Mouse (Mus musculus): ENCODE data around the gene Mrpl51. TPM values are rescaled to one million over a fixed set of nuclear protein-coding genes. Genes with fewer than 3 reads are reported as not detected.

Gene Mrpl51
- polyA plus RNA-seq, 1 experiment from 2014 or later, result 210 TPM

GRCm38 (mm10) chr6:125236782-125237181 lies 45.2 kb downstream of the Mrpl51 start, which contains the start of gene Cd27:
Cd27 (minus strand) TSS chr6:125237010.
- Histone ChIP-seq H3K27me3 (ENCODE audit: insufficient read depth, low read length) (no peaks in the 10 kb centered on the region), H3K4me2 (ENCODE audit: low read depth, low read length) (no peak within 1 kb of the TSS), H3K27ac (ENCODE audit: low read depth) (no peak within 1 kb of the TSS), H3K4me3 (ENCODE audit: low read depth, low read length) (no peak within 1 kb of the TSS), H3K9ac (replicated peaks) (no peak within 1 kb of the TSS), H3K4me1 (ENCODE audit: insufficient read depth) (peaks cover 24% of the 10 kb centered on the region), H3K36me3 (replicated peaks; ENCODE audit: insufficient read depth, low read length) (no peaks in the 10 kb centered on the region), H3K9me3 (ENCODE audit: low read length) (no peaks in the 10 kb centered on the region)
- 40% methylated on average over 6 of the region's 6 CpGs for WGBS (ENCODE audit: insufficient replicate concordance)
- ATAC-seq (no peak), DNase-seq (no peak)
- TF ChIP-seq EP300 (IDR thresholded peaks at IDR 0.05; ENCODE audit: low read depth) (no peak), CTCF (IDR thresholded peaks at IDR 0.05; ENCODE audit: low read depth) (no peak)

DNA sequence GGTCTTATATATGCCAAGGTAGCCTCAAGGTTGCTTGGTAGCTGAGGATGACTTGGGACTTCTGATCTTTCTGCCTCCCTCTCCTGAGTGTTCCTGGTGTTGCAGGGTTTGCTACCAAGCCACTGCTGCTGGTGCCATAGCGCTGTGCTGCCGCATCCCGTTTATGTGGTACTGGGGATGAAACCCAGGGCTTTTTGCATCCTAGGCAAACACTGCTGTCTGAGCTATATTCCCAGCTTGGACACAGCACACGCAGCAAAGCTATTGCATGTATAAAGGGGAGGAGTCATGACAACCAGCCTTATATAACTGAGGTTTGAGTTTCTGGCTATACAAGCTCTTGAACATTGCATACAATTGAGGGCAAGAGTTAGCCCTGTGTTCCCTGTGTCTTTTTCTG lies 45.8 kb downstream of the Mrpl51 start:
- TF ChIP-seq EP300 (IDR thresholded peaks at IDR 0.05; ENCODE audit: low read depth), result no peak
- TF ChIP-seq CTCF (IDR thresholded peaks at IDR 0.05; ENCODE audit: low read depth), result no peak
- no peak for ATAC-seq
- DNase-seq, result no peak
- Histone ChIP-seq H3K27me3 (ENCODE audit: insufficient read depth, low read length) (no peaks in the 10 kb centered on the region), H3K4me2 (ENCODE audit: low read depth, low read length) (no peak overlapping the region), H3K27ac (ENCODE audit: low read depth) (no peak overlapping the region), H3K4me1 (ENCODE audit: insufficient read depth) (peaks cover 18% of the 10 kb centered on the region), H3K4me3 (ENCODE audit: low read depth, low read length) (no peak overlapping the region), H3K9me3 (ENCODE audit: low read length) (no peaks in the 10 kb centered on the region), H3K9ac (replicated peaks) (no peak overlapping the region), H3K36me3 (replicated peaks; ENCODE audit: insufficient read depth, low read length) (no peaks in the 10 kb centered on the region)
- 69% methylated on average over 4 of the region's 4 CpGs for WGBS (ENCODE audit: insufficient replicate concordance)

DNA sequence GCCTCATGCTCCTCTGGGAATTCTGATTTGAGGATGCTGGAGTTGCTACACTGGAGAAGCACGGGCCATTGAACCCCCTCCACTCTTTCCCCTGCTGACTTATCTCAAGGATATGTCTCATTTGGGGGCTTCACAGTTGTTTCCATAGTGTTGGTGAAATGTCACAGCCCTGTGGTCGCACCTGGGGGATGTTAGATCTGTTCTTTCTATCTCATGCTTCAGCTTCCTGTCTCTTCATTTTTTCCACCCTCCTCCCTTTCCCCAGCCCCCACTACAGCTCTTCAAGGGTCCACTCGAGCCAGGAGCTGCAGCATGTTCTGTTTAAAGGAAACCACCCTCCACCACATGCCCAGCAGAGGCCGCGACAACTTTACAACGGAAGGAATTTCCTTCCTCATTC lies 46.8 kb downstream of the Mrpl51 start:
- Histone ChIP-seq H3K4me3 (ENCODE audit: low read depth, low read length) (no peak overlapping the region), H3K9ac (replicated peaks) (no peak overlapping the region), H3K4me1 (ENCODE audit: insufficient read depth) (peaks cover 8% of the 10 kb centered on the region), H3K27ac (ENCODE audit: low read depth) (no peak overlapping the region), H3K9me3 (ENCODE audit: low read length) (no peaks in the 10 kb centered on the region), H3K27me3 (ENCODE audit: insufficient read depth, low read length) (no peaks in the 10 kb centered on the region), H3K36me3 (replicated peaks; ENCODE audit: insufficient read depth, low read length) (no peaks in the 10 kb centered on the region), H3K4me2 (ENCODE audit: low read depth, low read length) (no peak overlapping the region)
- 31% methylated on average over 6 of the region's 6 CpGs for WGBS (ENCODE audit: insufficient replicate concordance)
- ATAC-seq (no peak), DNase-seq (no peak)
- TF ChIP-seq EP300 (IDR thresholded peaks at IDR 0.05; ENCODE audit: low read depth) (no peak), CTCF (IDR thresholded peaks at IDR 0.05; ENCODE audit: low read depth) (no peak)

- no peaks in the 10 kb centered on the region for H3K36me3 ChIP-seq (replicated peaks; ENCODE audit: insufficient read depth, low read length)
- no peak for ATAC-seq
Observed at GRCm38 (mm10) chr6:125239547-125239946, 47.9 kb downstream of the Mrpl51 start.

GRCm38 (mm10) chr6:125240617-125241016 lies 49.0 kb downstream of the Mrpl51 start:
- Histone ChIP-seq H3K36me3 (replicated peaks; ENCODE audit: insufficient read depth, low read length) (no peaks in the 10 kb centered on the region), H3K4me1 (ENCODE audit: insufficient read depth) (peaks cover 8% of the 10 kb centered on the region; the same call in 1 of the 2 replicates), H3K4me3 (ENCODE audit: low read depth, low read length) (no peak overlapping the region), H3K9me3 (ENCODE audit: low read length) (no peaks in the 10 kb centered on the region), H3K27ac (ENCODE audit: low read depth) (no peak overlapping the region), H3K9ac (replicated peaks) (no peak overlapping the region), H3K4me2 (ENCODE audit: low read depth, low read length) (no peak overlapping the region), H3K27me3 (ENCODE audit: insufficient read depth, low read length) (no peaks in the 10 kb centered on the region)
- ATAC-seq (no peak), DNase-seq (no peak)
- TF ChIP-seq CTCF (IDR thresholded peaks at IDR 0.05; ENCODE audit: low read depth), result no peak
- no peak for TF ChIP-seq EP300 (IDR thresholded peaks at IDR 0.05; ENCODE audit: low read depth)
- 71% methylated on average over 5 of the region's 5 CpGs for WGBS (ENCODE audit: insufficient replicate concordance)

More at GRCm38 (mm10) chr6:125239547-125239946, 47.9 kb downstream of the Mrpl51 start:
- H3K27me3 ChIP-seq (ENCODE audit: insufficient read depth, low read length), result no peaks in the 10 kb centered on the region
- H3K27ac ChIP-seq (ENCODE audit: low read depth), result no peak overlapping the region
- DNase-seq, result no peak
- H3K9ac ChIP-seq (replicated peaks), result no peak overlapping the region
- H3K4me1 ChIP-seq (ENCODE audit: insufficient read depth), result peaks cover 8% of the 10 kb centered on the region; the same call in 1 of the 2 replicates
- 79% methylated on average over 5 of the region's 5 CpGs for WGBS (ENCODE audit: insufficient replicate concordance)
- TF ChIP-seq EP300 (IDR thresholded peaks at IDR 0.05; ENCODE audit: low read depth) (no peak), CTCF (IDR thresholded peaks at IDR 0.05; ENCODE audit: low read depth) (no peak)
- no peaks in the 10 kb centered on the region for H3K9me3 ChIP-seq (ENCODE audit: low read length)
- H3K4me2 ChIP-seq (ENCODE audit: low read depth, low read length), result no peak overlapping the region
- no peak overlapping the region for H3K4me3 ChIP-seq (ENCODE audit: low read depth, low read length)

DNA sequence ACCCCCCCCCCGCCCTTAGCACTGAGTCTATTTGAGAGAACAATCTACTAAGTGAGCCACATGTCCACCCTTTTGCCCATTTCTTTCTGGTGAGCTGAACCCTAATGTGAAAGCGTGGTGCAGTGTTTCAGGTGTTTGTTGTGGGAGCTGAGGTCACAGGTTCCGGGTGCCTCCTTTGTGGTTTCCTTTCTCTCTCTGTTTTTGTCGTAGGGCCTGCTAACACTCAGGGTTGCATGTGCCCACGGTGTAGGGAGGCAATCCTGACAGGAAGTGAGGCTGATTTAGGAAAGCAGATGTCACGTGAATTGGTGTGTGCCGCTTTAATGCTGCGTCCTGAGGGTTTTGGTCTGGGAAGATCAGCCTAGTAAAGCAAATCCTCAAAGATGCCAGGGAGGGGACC lies 50.0 kb downstream of the Mrpl51 start:
- Histone ChIP-seq H3K4me3 (ENCODE audit: low read depth, low read length) (no peak overlapping the region), H3K9ac (replicated peaks) (no peak overlapping the region), H3K4me1 (ENCODE audit: insufficient read depth) (peaks cover 8% of the 10 kb centered on the region; the same call in 1 of the 2 replicates), H3K27ac (ENCODE audit: low read depth) (no peak overlapping the region; the same call in 1 of the 2 replicates), H3K4me2 (ENCODE audit: low read depth, low read length) (no peak overlapping the region), H3K9me3 (ENCODE audit: low read length) (no peaks in the 10 kb centered on the region), H3K27me3 (ENCODE audit: insufficient read depth, low read length) (no peaks in the 10 kb centered on the region), H3K36me3 (replicated peaks; ENCODE audit: insufficient read depth, low read length) (no peaks in the 10 kb centered on the region)
- TF ChIP-seq CTCF (IDR thresholded peaks at IDR 0.05; ENCODE audit: low read depth), result no peak
- no peak for TF ChIP-seq EP300 (IDR thresholded peaks at IDR 0.05; ENCODE audit: low read depth)
- no peak for ATAC-seq
- no peak for DNase-seq
- WGBS (ENCODE audit: insufficient replicate concordance), result 36% methylated on average over 8 of the region's 8 CpGs

DNA sequence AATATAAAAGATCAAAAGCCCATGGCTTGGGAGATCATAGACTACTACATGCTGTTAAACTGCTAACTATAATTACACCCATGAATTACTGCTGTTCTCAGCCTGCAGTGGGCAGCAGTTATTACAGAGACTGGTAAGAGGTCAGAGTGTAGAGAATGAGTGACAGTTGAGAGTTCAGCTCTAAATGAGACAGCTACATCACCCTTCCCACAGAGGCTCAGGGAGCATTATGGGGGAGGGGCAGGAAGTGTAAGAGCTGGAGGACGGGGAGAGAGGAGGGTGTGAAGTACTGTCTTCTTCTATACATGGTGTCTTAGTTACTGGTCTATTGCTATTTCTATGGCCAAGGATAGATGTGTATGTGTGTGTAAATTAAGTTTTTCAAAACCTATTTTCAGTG lies 53.0 kb downstream of the Mrpl51 start:
- 16% methylated on average over 1 of the region's 1 CpGs for WGBS (ENCODE audit: insufficient replicate concordance)
- H3K4me1 ChIP-seq (ENCODE audit: insufficient read depth), result no peaks in the 10 kb centered on the region
- H3K9me3 ChIP-seq (ENCODE audit: low read length), result no peaks in the 10 kb centered on the region
- no peak for TF ChIP-seq EP300 (IDR thresholded peaks at IDR 0.05; ENCODE audit: low read depth)
- no peak for TF ChIP-seq CTCF (IDR thresholded peaks at IDR 0.05; ENCODE audit: low read depth)
- no peak overlapping the region for H3K4me3 ChIP-seq (ENCODE audit: low read depth, low read length)
- no peaks in the 10 kb centered on the region for H3K27me3 ChIP-seq (ENCODE audit: insufficient read depth, low read length)
- DNase-seq (no peak), ATAC-seq (no peak)
- H3K4me2 ChIP-seq (ENCODE audit: low read depth, low read length), result no peak overlapping the region
- H3K27ac ChIP-seq (ENCODE audit: low read depth), result no peak overlapping the region
- H3K9ac ChIP-seq (replicated peaks), result no peak overlapping the region
- no peaks in the 10 kb centered on the region for H3K36me3 ChIP-seq (replicated peaks; ENCODE audit: insufficient read depth, low read length)

Small RNA genes within 50 kb of the gene (microRNA-seq; reads per million reads assigned to microRNA genes)
- gene Mir3098, result not detected
- not detected for gene Mir8113

Other genes starting within 250 kb of the Mrpl51 start
- gene Cops7a, start 226.3 kb upstream of the Mrpl51 start, polyA plus RNA-seq (2015; fragmentation: Nextera tagmentation; extraction: Ambion mirVana), result 61.0 TPM in 2 replicates
- gene Pianp, start 195.1 kb upstream of the Mrpl51 start, polyA plus RNA-seq (2015; fragmentation: Nextera tagmentation; extraction: Ambion mirVana), result 0.07 and 0.15 TPM in 2 replicates
- 3.3 and 3.5 TPM in 2 replicates for gene Zfp384, start 182.7 kb upstream of the Mrpl51 start, polyA plus RNA-seq (2015; fragmentation: Nextera tagmentation; extraction: Ambion mirVana)
- gene Ing4, start 152.0 kb upstream of the Mrpl51 start, polyA plus RNA-seq (2015; fragmentation: Nextera tagmentation; extraction: Ambion mirVana), result 23.8 and 24.3 TPM in 2 replicates
- gene Acrbp, start 142.1 kb upstream of the Mrpl51 start, polyA plus RNA-seq (2015; fragmentation: Nextera tagmentation; extraction: Ambion mirVana), result 1.3 and 2.0 TPM in 2 replicates
- 0.57 and 0.85 TPM in 2 replicates for gene Lpar5, start 123.9 kb upstream of the Mrpl51 start, polyA plus RNA-seq (2015; fragmentation: Nextera tagmentation; extraction: Ambion mirVana)
- gene Chd4, start 95.8 kb upstream of the Mrpl51 start, polyA plus RNA-seq (2015; fragmentation: Nextera tagmentation; extraction: Ambion mirVana), result 20.0 and 24.5 TPM in 2 replicates
- 23.2 and 24.8 TPM in 2 replicates for gene Nop2, start 59.9 kb upstream of the Mrpl51 start, polyA plus RNA-seq (2015; fragmentation: Nextera tagmentation; extraction: Ambion mirVana)
- gene Iffo1, start 46.6 kb upstream of the Mrpl51 start, polyA plus RNA-seq (2015; fragmentation: Nextera tagmentation; extraction: Ambion mirVana), result 4.2 and 4.8 TPM in 2 replicates
- gene Gapdh, start 25.3 kb upstream of the Mrpl51 start, polyA plus RNA-seq (2015; fragmentation: Nextera tagmentation; extraction: Ambion mirVana), result 1,355 and 1,565 TPM in 2 replicates
- gene Ncapd2, start 100 bp upstream of the Mrpl51 start, polyA plus RNA-seq (2015; fragmentation: Nextera tagmentation; extraction: Ambion mirVana), result 33.5 and 39.1 TPM in 2 replicates
- gene Vamp1, start 23.8 kb downstream of the Mrpl51 start, polyA plus RNA-seq (2015; fragmentation: Nextera tagmentation; extraction: Ambion mirVana), result 1.4 and 1.7 TPM in 2 replicates
- gene Tapbpl, start 40.1 kb downstream of the Mrpl51 start, polyA plus RNA-seq (2015; fragmentation: Nextera tagmentation; extraction: Ambion mirVana), result 14.4 and 14.7 TPM in 2 replicates
- gene Cd27, start 45.2 kb downstream of the Mrpl51 start, polyA plus RNA-seq (2015; fragmentation: Nextera tagmentation; extraction: Ambion mirVana), result 1.1 and 2.3 TPM in 2 replicates
- not detected in 2 replicates for gene Tuba3a, start 94.2 kb downstream of the Mrpl51 start, polyA plus RNA-seq (2015; fragmentation: Nextera tagmentation; extraction: Ambion mirVana)
- 31.8 TPM in 2 replicates for gene Ltbr, start 122.1 kb downstream of the Mrpl51 start, polyA plus RNA-seq (2015; fragmentation: Nextera tagmentation; extraction: Ambion mirVana)
- gene Scnn1a, start 128.9 kb downstream of the Mrpl51 start, polyA plus RNA-seq (2015; fragmentation: Nextera tagmentation; extraction: Ambion mirVana), result 0.76 and 1.1 TPM in 2 replicates
- 40.5 and 41.1 TPM in 2 replicates for gene Tnfrsf1a, start 157.6 kb downstream of the Mrpl51 start, polyA plus RNA-seq (2015; fragmentation: Nextera tagmentation; extraction: Ambion mirVana)
- 1.1 and 1.2 TPM in 2 replicates for gene Plekhg6, start 189.0 kb downstream of the Mrpl51 start, polyA plus RNA-seq (2015; fragmentation: Nextera tagmentation; extraction: Ambion mirVana)